Mouse (Mus musculus): Measurements from ENCODE around the gene Mcf2l. TPM values are rescaled to one million over a fixed set of nuclear protein-coding genes. Genes with fewer than 3 reads are reported as not detected.

Mcf2l gene
- not detected in 2 replicates for polyA plus RNA-seq (2012)

- TF ChIP-seq GATA1 (IDR thresholded peaks at IDR 0.05; ENCODE audit: low read length), result no peak
These were observed at the start of gene Mcf2l for GRCm38 (mm10) chr8:12873357-12874046. TSS of gene Mcf2l (plus strand) at chr8:12873806.

DNA sequence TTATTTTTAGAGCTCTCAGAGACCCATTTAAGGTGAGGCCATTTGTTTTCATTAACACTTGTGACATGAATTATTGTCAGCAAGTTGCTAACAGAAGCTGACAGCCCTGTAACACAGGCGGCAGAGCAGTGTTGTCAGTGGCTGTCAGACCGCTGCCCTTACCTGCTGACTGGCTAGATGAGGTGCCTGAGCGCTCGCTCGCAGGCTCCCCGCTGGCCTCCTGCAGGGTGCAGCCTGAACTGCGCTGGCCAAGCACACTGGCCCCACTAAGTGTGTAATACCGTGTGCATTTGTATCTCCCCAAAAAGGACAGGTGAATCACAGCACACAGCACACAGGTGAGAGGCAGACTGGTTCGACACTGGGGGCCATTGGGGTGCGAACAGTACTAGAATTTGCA is 49.0 kb upstream of the Mcf2l start:
- TF ChIP-seq GATA1 (IDR thresholded peaks at IDR 0.05; ENCODE audit: low read length), result no peak

- no peak for TF ChIP-seq GATA1 (IDR thresholded peaks at IDR 0.05; ENCODE audit: low read length)
These were observed 48.4 kb upstream of the Mcf2l start for GRCm38 (mm10) chr8:12825236-12825635.

- no peak for TF ChIP-seq GATA1 (IDR thresholded peaks at IDR 0.05; ENCODE audit: low read length)
These were observed 47.8 kb upstream of the Mcf2l start for GRCm38 (mm10) chr8:12825686-12826237.

DNA sequence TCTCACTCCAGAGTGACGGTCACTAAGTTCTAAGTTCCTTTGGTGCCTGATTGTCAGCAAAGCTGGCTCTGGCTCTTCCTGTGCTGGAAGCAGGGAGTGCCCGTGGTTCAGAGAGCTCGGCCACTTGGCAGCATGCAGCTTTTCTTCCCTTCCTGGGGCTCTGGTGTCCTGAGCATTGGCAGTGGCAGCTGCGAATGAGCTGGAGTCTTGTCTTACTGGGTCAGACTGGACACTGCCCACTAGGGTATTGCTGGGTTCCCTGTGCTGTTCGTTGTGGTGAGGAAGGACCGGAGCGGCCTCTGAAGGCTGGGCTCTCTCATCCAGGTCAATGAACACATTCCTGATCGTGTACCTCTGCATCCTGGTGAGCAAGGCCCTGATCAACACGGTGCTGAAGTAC is 46.5 kb upstream of the Mcf2l start:
- no peak for TF ChIP-seq GATA1 (IDR thresholded peaks at IDR 0.05; ENCODE audit: low read length)

GRCm38 (mm10) chr8:12828298-12828697 is 45.3 kb upstream of the Mcf2l start:
- TF ChIP-seq GATA1 (IDR thresholded peaks at IDR 0.05; ENCODE audit: low read length), result no peak

DNA sequence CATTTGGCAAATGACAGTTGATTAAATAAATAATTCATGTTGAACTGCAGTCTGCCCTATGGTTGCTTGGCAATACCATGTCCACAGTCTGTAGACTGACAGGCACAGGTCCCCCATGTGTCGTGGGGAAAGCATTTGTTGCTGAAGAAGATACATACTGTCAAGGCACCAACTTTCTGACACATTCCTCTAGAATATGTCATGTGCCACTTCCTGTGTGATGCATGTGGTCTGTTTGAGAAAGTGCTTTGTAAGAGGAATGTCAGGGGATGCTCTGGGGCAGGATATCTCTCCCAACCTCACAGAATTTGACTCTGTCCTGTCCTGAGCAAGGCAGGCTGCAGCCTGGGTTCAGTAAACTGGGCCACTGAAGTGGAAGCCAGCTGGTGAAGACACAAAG is 44.2 kb upstream of the Mcf2l start:
- no peak for TF ChIP-seq GATA1 (IDR thresholded peaks at IDR 0.05; ENCODE audit: low read length)

DNA sequence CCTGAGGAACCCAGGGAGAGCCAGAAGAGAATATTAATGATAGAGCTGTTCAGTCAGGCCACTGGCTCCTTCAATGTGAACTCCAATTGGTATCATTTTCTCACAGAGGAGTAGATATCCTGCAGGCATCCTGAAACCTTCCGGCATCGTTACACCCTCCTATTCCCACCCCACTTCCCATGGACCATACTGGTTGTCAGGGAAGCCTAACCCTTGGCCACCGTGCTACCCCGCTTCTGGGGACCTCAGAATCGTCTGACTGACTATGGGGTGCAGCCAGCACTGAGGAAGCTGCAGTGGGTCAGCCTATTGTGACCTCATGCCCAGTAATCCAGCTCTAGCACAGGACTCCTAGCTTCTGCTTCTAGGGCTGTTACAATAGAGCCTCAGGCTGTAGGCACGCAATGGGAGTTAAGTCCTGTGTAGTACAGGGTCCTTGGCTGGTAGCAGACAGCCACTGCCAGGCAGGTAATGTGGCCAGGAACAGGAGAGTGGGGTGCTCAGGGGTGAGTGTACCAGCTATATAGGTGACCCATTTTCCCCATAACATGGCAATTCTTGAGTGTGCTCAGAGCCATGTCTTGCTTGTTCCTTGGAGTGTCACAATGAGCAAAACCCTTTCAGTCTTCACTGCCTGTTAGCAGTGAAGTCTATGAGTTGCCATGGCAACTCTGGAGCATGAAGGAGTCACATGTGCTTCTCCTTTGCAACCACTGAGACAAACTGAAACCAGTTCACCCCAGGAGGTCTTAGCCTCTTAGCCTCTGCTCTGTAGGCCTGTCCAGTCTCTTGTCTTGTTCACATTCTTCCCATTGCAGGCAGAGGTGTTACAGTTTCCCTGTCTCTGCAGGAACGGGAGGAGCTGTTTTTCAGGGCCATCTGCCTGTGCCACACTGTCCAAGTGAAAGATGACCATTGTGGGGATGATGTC is 41.7 kb upstream of the Mcf2l start:
- TF ChIP-seq GATA1 (IDR thresholded peaks at IDR 0.05; ENCODE audit: low read length), result no peak

GRCm38 (mm10) chr8:12833616-12834015 is 40.0 kb upstream of the Mcf2l start:
- TF ChIP-seq GATA1 (IDR thresholded peaks at IDR 0.05; ENCODE audit: low read length), result no peak

DNA sequence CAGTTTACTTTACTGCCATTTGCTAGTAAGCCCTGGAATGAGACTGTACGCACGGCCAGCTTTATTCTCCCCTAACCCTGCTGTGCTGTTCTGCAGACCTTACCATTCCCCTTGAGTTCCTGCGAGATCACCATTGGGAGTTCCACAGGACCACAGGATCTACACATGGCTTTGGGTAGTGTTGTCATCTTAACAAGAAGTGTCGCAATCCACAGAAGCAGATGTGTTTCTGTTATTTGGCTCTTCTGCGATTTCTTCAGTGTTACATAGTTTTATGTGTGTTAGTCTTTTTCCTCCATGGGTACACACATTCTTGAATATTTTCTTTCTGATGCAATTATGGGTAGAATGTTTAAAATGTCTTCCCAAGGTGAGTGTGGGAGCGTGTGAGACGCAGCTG is 32.8 kb upstream of the Mcf2l start:
- no peak for TF ChIP-seq GATA1 (IDR thresholded peaks at IDR 0.05; ENCODE audit: low read length)

- no peak for TF ChIP-seq GATA1 (IDR thresholded peaks at IDR 0.05; ENCODE audit: low read length)
These were observed 31.1 kb upstream of the Mcf2l start for GRCm38 (mm10) chr8:12842342-12842995.

DNA sequence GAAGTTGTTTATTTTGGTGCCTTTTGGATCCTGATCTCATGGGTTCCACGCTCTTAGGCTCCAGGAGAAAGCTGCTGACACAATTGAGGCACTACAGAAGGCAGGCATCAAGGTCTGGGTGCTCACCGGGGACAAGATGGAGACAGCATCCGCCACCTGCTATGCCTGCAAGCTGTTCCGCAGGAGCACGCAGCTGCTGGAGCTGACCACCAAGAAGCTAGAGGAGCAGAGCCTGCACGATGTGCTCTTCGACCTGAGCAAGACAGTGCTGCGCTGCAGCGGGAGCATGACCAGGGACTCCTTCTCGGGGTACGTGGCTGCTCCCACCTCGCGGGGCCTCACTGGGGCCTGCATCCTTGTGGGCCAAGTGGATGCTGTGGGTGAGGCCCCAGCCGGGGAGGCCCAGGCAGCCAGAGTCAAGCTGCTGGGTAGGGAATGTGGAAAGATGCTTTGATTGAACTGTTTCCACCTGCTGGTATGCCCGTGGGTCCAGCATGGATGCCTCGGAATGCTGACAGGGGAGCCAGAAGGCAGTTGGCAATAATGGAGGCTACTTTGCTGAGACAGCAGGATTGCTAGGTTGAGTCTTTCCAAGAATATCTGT is 29.2 kb upstream of the Mcf2l start:
- TF ChIP-seq GATA1 (IDR thresholded peaks at IDR 0.05; ENCODE audit: low read length), result no peak

DNA sequence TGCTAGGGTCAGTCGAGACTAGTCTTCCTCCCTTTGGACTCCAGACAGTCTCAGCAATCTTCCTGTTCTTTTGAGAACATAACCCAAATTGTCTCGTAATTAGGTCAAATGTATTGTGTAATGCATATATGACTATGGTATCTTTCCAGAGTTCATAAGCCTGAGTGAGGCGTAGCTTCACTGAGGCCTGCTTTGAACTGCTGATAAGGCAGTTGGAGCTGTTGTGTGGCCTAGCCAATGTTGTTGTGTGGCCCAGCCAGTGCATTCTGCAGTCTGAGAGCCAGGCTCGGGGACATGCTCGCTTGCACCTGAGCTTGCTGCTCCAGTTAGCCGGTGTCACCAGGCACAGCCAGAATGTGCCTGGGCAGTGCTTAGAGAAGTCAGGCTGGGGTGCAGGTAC is 27.2 kb upstream of the Mcf2l start:
- TF ChIP-seq GATA1 (IDR thresholded peaks at IDR 0.05; ENCODE audit: low read length), result no peak

DNA sequence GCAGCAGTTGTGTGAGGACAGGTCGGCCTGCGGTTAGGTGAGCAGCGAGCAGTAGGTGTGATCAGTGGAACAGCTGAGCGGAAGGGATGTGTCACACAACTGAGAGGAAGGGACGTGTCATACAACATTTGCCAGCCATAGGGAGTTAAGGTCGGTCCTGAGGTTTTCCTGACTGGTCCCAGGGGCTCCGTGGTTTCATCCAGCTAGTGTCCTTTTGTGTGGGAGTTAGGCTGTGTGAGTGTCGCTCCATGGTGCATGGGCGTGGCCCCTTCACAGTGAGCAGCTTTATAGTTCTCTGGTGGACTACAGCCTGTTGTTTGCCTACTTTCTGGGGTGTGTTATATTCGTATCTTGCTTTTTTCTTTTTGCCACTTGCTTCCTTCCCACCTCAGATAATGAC is 22.4 kb upstream of the Mcf2l start:
- TF ChIP-seq GATA1 (IDR thresholded peaks at IDR 0.05; ENCODE audit: low read length), result no peak

DNA sequence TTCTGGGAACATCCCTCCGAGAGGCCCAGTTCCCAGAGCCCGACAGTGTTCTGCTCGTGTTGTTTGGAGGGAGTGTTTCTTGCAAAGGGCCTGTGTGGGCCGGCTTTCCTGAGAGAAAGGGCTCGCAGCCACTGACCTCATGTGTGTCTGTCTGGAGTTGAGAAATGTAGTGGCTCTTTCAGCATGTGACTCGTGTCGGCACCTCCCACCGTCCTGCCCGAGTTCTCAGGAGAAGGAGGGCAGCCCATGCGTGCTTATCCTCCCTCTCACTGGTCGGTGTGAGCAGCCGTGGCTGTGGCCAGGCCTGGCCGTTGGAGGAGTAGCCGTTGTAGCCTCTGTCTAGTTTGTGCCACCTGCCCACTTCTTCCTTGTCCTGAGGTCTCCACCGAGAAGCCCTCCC is 17.6 kb upstream of the Mcf2l start:
- no peak for TF ChIP-seq GATA1 (IDR thresholded peaks at IDR 0.05; ENCODE audit: low read length)

Measured in G1E-ER4 (cell line).